Mouse (Mus musculus): ENCODE results near the gene Uba5.

Uba5 gene

GRCm38 (mm10) chr9:104063244-104063961 is 469 bp upstream of the Uba5 start, which contains the start of gene Acad11:
TSS of gene Acad11 (plus strand) at chr9:104063377.
- in situ Hi-C loops (cut with MboI, MseI), result loop anchor here (5.0 kb wide), 1 partner anchor 61 kb away; the partner anchor contains the start of gene Nphp3

DNA sequence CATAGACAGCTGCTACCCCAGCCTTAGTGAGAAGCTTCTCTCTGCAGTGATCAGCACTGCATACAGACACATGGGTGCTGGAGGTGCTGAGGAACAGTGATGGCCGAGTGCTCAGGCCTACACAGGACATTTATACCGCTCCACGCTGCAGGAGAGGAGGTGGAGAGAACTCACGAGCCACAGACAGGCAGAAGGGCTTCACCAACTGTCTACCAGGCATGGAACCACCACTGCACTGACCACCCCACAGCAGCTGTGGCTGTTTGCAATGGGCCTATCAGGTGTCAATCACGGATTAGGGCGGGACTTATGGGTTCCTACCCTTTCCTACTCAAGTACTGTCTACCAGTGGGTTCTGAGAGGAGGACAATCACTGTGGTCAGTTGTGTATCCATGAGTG is 11.9 kb downstream of the Uba5 start:
- in situ Hi-C loops (cut with MboI, MseI), result no loop called here

- in situ Hi-C loops (cut with MboI, MseI), result no loop called here
These were observed 19.3 kb downstream of the Uba5 start for GRCm38 (mm10) chr9:104043676-104044075.

DNA sequence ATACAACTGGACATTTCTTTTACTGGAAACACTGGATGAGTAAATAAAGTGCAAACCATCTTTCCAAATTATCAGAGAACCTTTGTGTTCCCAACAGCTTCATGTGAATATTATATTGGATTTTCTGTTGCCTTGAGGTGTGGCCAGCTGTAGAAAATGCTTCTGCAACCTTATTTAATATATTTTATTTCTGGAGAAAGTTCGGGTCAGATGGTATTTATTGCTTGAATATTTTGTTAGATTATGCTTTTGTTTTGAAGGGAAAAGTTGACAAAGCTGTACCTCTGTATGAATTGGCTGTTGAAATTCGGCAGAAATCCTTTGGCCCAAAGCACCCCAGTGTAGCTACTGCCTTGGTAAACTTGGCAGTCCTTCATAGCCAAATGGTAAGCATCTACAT is 22.6 kb downstream of the Uba5 start, which contains the start of gene Gm28305:
Gene Gm28305, plus strand, starts transcription at position 301 of the 400 bp plus-strand sequence.
- in situ Hi-C loops (cut with MboI, MseI), result no loop called here

- in situ Hi-C loops (cut with MboI, MseI), result no loop called here
These were observed 23.2 kb downstream of the Uba5 start for GRCm38 (mm10) chr9:104039742-104040141.

- in situ Hi-C loops (cut with MboI, MseI), result no loop called here
These were observed 23.8 kb downstream of the Uba5 start for GRCm38 (mm10) chr9:104039031-104039695.

DNA sequence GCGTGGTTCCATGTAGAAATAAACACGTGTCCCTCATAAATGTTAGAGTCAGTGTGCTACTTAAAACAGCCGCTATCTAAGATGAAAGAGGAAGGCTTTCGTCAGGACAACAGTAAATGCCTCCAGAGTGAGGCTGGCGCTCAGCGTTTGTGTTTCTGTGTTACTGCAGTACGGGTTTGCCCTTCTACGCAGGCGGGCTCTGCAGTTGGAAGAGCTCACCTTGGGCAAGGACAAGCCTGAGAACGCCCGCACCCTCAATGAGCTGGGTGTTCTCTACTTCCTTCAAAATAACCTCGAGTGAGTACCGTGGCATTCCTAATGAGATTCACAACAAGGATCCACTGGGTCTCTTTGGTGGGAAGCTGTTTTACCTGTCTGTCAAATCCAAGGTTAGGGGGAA is 24.7 kb downstream of the Uba5 start:
- in situ Hi-C loops (cut with MboI, MseI), result no loop called here

DNA sequence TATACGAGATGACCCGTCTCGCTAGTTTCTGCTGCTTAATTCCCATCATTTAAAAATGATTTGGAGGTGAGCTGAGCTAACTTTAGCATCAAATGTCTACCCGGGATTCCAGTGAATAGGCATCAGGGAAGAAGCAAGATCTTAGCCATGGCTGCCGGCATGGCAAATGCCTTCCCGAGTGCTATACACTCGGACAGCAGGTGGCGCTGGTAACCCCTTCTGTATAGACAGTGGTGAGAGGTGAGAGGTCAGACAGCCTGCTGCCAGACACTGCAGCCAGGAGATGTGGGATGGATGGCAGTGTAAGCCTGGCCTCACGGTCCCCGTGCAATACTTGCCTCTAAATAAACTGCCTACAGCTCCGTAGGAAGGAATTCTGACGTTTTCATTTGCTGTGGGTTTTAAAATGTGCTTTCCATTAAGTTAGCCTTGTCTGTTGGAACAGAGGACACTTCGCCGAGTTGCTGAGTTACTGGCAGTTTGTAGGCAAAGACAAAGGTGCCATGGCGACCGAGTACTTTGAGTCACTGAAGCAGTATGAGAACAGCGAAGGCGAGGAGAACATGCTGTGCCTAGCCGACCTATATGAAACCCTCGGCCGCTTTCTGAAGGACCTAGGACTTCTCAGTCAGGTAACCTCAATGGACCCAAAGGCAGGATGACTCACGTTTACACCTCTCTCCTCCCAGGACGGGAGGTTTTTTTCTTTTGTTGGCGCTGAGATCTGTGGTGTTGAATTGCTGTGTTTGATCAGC is 27.5 kb downstream of the Uba5 start:
- in situ Hi-C loops (cut with MboI, MseI), result no loop called here

- in situ Hi-C loops (cut with MboI, MseI), result no loop called here
These were observed 28.2 kb downstream of the Uba5 start for GRCm38 (mm10) chr9:104034718-104035117.

DNA sequence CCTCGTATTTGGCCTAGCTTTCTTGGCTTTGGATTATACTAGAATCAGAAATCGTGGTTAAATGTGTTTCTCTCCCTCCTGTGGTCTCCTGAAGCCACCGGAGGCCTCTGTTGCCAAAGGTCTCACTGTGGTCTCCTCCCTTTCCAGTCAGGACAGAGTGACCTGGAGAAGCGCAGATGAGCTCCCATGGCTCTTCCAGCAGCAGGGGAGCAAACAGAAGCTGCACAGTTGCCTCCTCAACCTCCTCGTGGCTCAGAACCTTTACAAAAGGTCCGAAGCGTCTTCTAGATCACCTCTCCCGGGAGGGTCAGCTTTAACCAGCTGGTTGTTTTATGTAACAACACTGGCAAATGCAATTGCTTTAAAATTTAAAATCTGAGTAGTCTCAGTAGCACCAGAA is 28.7 kb downstream of the Uba5 start:
- in situ Hi-C loops (cut with MboI, MseI), result no loop called here

DNA sequence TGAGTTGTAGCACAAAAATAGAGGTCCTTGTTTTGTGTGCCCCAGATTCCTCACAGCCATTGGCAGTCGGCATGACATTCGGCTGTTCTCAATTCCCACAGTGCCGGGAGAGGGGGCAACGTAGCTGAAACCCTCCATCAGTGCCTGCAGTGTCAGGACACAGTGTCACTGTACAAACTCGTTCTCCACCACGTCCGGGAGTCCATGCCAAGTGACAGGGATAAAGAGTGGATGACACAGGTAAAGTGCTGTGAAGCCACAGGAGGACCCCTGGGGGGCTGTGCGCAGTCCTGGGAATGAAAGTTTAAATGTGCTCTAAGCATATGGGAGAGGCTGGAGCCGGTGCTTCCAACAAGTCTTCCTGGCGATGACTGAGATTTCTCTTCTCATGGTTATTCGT is 33.1 kb downstream of the Uba5 start:
- in situ Hi-C loops (cut with MboI, MseI), result no loop called here

GRCm38 (mm10) chr9:104027186-104027585 is 35.7 kb downstream of the Uba5 start:
- in situ Hi-C loops (cut with MboI, MseI), result no loop called here

- in situ Hi-C loops (cut with MboI, MseI), result no loop called here
These were observed 41.9 kb downstream of the Uba5 start for GRCm38 (mm10) chr9:104021026-104021425.

DNA sequence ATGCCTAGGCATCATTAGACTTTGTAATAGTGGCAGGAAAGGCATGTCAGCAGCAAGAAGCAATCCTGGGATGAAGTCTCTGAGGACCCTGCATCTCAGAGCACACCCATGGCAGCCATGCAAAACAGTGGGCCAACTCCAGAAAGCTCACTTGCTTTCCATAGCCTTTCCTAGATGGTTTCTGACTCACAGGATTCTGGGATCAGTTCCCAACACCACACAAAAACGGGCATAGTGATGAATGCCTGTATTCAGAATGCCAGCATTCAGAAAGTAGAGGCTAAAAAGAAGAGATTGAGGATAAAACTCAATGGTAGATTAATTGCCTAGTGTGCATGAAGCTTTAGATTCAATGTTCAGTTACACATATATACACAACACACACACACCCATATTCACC is 48.4 kb downstream of the Uba5 start:
- in situ Hi-C loops (cut with MboI, MseI), result loop anchor here (10.0 kb wide), 1 partner anchor 620 kb away; no protein-coding TSS in a partner anchor

GRCm38 (mm10) chr9:104002913-104003330 is 60.0 kb downstream of the Uba5 start:
- in situ Hi-C loops (cut with MboI, MseI), result loop anchor here (5.0 kb wide), 1 partner anchor 59 kb away; the partner anchor contains the start of genes Acad11 and Uba5

DNA sequence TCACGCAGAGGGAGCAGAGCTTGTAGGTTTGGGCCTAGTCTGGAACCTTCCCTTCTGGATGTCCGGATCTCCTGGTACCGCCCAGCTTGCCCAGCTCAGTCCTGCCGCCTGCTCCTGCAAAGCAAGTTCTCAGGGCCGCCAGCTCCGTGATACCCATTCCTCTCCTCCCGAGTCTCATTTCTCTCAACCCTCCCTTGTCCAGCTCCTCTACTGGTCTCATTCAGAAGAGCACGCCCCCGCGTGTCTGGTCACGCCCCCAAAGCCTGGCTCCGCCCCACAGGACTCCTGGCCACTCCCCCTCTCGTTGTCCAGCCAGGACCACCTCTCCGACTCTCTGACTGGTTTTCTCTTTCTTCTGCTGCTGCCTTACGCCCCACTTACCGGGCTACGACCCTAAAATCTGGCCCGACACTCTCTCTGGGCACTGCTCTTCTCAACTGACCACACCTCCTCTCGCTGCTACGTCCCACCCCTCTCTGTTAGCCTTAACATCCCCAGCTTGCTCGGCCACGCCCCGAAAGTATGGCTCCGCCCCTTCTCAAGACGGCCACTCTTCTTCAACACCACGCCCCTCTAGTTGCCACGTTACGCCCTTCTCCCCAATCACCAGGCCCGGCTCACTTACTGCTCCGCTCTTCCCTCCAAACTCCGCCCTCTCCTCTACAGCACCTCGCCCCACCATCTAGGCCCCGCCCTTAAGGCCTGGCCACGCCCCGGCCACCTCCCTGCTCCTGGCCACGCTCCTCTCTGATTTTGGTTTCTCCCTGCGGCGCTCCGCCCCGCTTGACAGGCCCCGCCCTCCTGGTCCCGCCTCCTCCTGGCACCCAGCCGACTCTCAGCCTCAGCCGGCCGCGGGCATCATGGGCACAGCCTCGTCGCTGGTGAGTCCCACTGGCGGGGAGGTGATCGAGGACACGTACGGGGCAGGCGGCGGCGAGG is 60.7 kb downstream of the Uba5 start, which contains the start of gene Nphp3:
Gene Nphp3, plus strand, starts transcription at position 624 of the 939 bp plus-strand sequence.
- in situ Hi-C loops (cut with MboI, MseI), result loop anchor here (5.0 kb wide), 1 partner anchor 60 kb away; the partner anchor contains the start of genes Acad11 and Uba5

DNA sequence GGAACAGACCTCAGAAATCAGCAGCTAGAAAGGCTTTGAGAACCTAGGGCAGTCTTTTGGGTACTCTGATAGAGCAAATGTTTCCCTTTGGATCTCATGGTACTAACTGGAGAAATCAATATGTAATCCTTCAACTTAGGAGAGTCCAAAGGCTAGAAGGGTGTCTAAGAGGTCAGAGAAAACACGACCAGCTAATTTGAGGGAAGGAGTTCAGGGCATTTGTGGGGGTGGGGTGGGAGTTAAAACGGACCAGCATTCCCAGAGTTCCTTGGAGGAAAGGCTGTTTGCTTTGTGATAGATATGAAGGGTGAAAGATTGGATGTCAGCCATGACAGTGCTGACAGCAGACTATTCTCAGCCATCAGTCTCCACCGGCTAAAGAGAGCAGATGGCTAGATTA is 62.3 kb downstream of the Uba5 start:
- in situ Hi-C loops (cut with MboI, MseI), result loop anchor here (5.0 kb wide), 1 partner anchor 62 kb away; the partner anchor contains the start of genes Acad11 and Uba5
